In genomic region chr12:38928786-38929351, GRCm38 (mm10) we compare ENCODE assay signal across 8 mouse cellular contexts.
DNase-seq lines count a peak whose midpoint lies in the region; ATAC-seq and TF ChIP-seq lines count a peak whose summit lies in the region.

No protein-coding gene starts in this region.

- WGBS in stomach, postnatal 0 days = 33% methylated on average over 11 of the region's 11 CpGs

- no peak for TF ChIP-seq EP300 in stomach, postnatal 0 days (optimal IDR thresholded peaks at IDR 0.05)

- H3K27ac ChIP-seq in stomach, postnatal 0 days (replicated peaks) = no peak overlapping the region

- H3K4me2 ChIP-seq in stomach, postnatal 0 days (replicated peaks; ENCODE audit: low read depth) = 0 out of 2 replicates have a peak overlapping the region, but pooled peaks have one; percentile 8

- no peaks in the 10 kb centered on the region for H3K36me3 ChIP-seq in stomach, postnatal 0 days (ENCODE audit: control insufficient read depth, insufficient read depth, low read length)

- H3K9ac ChIP-seq in stomach, postnatal 0 days (ENCODE audit: low read length) = no peak overlapping the region

- H3K27me3 ChIP-seq in stomach, postnatal 0 days (ENCODE audit: control insufficient read depth, insufficient read depth, low read length) = no peaks in the 10 kb centered on the region

- no peaks in the 10 kb centered on the region for H3K9me3 ChIP-seq in stomach, postnatal 0 days (ENCODE audit: control insufficient read depth, low read length)

- H3K4me3 ChIP-seq in stomach, postnatal 0 days (ENCODE audit: low read depth, low read length) = no peak overlapping the region

- DNase-seq in frontal cortex, postnatal 10 days (ENCODE audit: low spot score in 2 of 2) = no peak
- peak; percentile 81 for DNase-seq in MN1 (ENCODE audit: low spot score)
- DNase-seq in cerebellum, postnatal 25 days = peak; percentile 39 to 52
- DNase-seq in heart, adult 18-20 months = peak; percentile 60 to 70
- DNase-seq in kidney, postnatal 14 days = peak; percentile 26
- DNase-seq in stomach, postnatal 0 days (ENCODE audit: low spot score) = no peak

- TF ChIP-seq CTCF in stomach, postnatal 0 days (IDR thresholded peaks at IDR 0.05; ENCODE audit: low read depth) = no peak

- H3K4me1 ChIP-seq in stomach, postnatal 0 days (replicated peaks; ENCODE audit: control insufficient read depth, insufficient read depth) = no peaks in the 10 kb centered on the region

- peak; percentile 85 for ATAC-seq in frontal cortex, adult (ENCODE audit: low TSS enrichment)
- ATAC-seq in megakaryocyte progenitor cell, adult 5-6 weeks (replicated peaks; ENCODE audit: poor library complexity) = peak; percentile 90
- ATAC-seq in stomach, postnatal 0 days (ENCODE audit: low FRiP score, low TSS enrichment) = no peak

Comparison
In these comparisons a context has a peak if more than half of its experiments do, and no peak if none do; other contexts are left out.
1. DNase-seq: peak in MN1 (single experiment), cerebellum, postnatal 25 days (2 of 2), heart, adult 18-20 months (2 of 2) and kidney, postnatal 14 days (single experiment); none in frontal cortex, postnatal 10 days (0 of 2) and stomach, postnatal 0 days (single experiment).